Mouse (Mus musculus) T-helper 1 cell (primary cell): ENCODE data around the gene Mtfr1l.

Experiments
- in situ Hi-C: fragments of 300-600 bp; cut with MboI, MseI; formaldehyde crosslinking; loops from one replicate; pipeline ENCODE4 v1.15.1; 2025; ENCODE audit warnings: high pct_unique_total_duplicates

Mtfr1l gene

GRCm38 (mm10) chr4:134534932-134535786 is at the start of gene Mtfr1l:
Gene Mtfr1l (minus strand): TSS chr4:134535387.
- in situ Hi-C loops: no loop called here

DNA sequence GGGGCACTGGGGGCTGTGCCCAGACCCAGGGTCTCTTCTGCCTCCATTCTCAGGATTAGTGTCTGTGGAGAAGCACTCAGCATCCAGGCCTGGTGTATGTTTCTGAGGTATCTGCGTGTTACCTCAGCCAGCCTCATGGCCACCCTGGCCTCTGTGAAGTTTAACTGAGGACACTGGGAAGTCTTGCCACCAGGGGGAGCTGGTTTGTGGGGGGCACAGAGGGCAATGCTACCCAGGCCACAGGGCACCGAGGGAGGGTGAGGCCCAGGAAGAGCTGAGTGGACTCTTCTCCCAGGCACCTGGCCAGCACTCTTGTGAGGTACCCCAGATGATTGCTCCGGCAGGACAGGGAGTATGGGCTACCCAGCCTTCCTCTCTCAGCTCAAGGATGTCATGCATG is 48.3 kb upstream of the Mtfr1l start:
- in situ Hi-C loops: no loop called here

GRCm38 (mm10) chr4:134581365-134581764 is 46.2 kb upstream of the Mtfr1l start:
- in situ Hi-C loops: no loop called here

- in situ Hi-C loops: no loop called here
These were observed 45.4 kb upstream of the Mtfr1l start for GRCm38 (mm10) chr4:134580351-134581148.

DNA sequence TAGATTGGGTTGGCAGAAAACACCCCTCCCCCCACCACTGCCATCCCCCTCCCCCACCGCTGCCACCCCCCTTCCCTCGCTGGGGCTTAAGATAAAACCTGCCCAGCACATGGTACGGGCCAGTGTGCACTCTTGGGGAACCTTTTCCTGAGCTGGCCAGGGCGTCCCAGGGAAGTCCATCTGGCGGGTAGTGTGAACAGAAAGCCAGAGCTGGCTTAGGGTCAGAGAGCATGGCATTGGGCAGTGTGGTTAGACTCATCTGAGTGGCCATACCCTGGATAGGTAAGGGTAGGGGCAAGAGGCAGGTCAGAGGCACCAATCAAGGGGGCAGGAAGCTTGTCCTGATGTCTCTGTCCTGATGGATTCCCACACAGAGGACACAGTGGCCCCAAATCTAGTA is 44.4 kb upstream of the Mtfr1l start:
- in situ Hi-C loops: no loop called here

DNA sequence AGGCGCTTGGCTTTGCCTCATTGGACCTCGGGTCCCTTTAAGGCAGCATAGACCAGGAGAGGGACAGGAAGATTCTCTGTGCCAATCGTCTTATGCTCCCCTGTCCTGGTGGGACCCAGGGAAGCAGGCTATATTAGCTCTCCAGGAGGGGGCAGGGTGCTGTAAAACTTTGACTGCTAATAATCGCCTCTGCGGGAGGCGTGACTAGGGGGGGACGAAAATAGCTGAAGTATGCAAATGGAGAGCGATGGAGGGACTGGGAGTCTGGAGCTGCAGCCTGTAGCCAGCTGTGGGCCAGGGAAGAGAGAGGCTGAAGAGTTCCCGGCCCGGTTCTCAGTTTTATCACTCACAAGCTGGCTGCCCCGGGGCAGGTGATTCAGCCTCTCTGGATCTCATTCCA is 44.0 kb upstream of the Mtfr1l start:
- in situ Hi-C loops: no loop called here

DNA sequence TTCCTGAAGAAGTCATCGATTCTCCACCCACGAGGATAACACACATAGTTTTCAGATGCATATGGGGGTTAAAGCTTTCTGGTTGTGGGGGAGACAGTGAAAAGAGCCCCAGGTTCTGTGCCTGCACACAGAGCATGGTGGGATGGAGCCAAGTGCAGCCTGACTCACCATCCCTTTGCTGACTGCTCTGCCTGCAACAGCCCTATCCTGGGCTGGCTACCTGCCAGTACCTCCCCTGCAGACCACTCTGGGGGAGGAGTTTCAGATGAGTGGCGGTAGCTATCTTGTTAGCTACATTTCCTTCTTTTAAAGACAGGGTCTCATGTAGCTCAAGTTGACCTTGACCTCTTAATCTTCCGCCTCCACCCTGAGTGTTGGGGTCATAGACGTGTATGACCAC is 43.2 kb upstream of the Mtfr1l start:
- in situ Hi-C loops: no loop called here

- in situ Hi-C loops: no loop called here
These were observed 42.1 kb upstream of the Mtfr1l start for GRCm38 (mm10) chr4:134577281-134577680.

DNA sequence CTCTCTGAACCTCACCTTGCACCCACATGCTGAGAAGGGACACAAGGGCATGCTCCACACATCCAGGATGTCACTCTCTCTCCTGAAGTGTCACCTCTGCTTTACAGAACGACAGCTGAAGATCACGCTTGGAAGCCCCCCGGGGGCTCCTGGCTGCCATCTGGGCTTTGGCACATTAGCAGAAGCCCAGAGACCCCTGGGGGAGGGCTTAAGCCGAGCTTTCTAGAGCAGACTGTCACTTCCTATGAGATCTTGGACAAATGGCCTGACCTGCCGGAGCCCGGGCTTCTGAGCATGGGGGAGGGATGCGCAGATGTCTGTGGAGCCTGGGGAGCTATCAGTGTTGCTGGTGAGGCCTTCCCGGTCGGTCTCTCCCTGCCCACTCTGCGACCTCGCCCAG is 40.3 kb upstream of the Mtfr1l start:
- in situ Hi-C loops: no loop called here

DNA sequence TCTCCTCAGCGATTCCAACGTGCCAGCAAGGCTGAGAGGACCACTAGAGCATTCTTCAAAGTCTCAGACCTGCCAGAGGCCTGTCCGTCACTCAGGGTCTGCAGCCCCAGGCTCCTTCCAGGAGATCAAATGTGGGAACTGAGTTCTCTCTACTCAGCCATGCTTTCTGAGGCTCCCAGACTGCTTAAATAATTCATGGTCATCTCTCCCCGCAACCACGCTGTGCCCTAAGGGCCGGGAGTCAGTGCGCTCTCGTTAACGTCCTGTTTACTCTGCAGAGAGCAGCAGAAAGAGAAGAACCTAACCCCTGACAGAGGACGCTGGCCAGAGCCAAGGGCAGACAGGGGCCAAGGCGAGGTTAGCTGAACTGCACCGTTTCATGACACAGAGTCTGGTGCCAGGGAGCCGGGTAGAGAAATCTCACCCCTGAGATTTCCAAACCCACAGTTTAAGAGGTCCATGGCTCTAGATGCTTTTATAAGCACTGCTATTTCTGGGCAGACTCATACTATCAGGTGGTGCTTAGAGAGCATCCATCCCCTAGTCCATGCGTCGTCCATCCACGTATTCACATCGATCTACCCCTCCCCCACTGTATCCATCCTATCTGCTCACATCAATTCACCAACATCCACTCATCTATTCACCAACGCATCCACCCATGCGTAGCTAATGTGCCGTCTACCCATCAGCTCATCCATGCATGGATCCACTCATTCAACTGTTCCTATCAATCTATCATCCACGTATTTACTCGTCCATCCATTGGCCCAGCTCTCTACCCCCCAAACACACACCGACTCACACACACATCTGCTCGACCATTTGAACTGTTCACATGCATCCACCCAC is 37.5 kb upstream of the Mtfr1l start:
- in situ Hi-C loops: no loop called here

DNA sequence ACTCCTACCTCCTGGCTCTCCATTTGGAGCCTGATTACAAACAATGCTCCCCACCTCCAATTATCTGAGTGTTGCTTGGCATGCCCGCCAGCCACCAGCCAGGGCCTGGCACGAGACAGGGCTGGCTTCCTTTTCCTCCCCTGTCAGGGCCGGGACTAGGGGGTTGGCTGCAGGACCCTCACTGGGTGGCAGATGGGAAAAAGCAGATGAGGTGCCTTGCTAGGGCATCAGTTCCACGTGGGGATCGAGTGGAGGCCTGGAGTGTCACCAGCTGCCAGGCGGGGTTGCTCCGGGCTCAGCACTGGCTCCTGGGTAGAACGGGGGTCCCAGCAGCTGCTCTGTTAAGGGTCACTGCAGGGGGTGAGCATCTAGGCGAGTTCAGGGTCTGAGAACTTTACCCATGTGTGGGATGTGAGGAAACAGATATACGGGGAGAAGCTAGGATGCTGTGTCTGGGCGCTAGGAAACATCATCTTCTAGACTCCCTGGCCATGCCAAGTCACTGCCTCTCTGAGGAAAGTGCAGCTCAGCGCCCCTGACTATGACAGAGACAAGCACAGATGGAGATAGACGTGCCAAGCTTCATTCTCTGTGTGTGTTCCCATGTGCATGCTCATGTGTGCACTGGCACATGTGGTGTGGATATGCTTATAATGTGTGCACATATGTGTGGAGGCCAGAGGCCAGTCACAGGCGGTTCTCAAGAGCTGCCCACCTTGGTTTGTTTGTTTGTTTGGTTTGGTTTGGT is 35.7 kb upstream of the Mtfr1l start:
- in situ Hi-C loops: no loop called here

- in situ Hi-C loops: no loop called here
These were observed 34.6 kb upstream of the Mtfr1l start for GRCm38 (mm10) chr4:134569831-134570230.

DNA sequence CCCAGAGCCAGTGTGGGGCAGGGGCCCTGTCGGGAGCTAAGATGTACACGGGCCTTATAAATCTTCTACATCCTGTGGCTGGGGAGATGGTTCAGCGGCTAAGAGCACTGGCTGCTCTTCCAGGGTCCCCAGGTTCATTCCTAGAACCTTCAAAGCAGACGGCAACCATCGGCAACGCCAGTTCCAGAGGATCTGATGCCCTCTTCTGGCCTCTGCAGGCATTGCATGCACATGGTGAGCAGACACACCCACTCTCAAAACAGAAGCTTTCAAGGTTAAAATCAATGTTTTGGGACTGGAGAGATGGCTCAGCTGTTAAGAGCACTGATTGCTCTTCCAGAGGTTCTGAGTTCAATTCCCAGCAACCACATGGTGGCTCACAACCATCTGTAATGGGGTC is 34.0 kb upstream of the Mtfr1l start:
- in situ Hi-C loops: no loop called here

DNA sequence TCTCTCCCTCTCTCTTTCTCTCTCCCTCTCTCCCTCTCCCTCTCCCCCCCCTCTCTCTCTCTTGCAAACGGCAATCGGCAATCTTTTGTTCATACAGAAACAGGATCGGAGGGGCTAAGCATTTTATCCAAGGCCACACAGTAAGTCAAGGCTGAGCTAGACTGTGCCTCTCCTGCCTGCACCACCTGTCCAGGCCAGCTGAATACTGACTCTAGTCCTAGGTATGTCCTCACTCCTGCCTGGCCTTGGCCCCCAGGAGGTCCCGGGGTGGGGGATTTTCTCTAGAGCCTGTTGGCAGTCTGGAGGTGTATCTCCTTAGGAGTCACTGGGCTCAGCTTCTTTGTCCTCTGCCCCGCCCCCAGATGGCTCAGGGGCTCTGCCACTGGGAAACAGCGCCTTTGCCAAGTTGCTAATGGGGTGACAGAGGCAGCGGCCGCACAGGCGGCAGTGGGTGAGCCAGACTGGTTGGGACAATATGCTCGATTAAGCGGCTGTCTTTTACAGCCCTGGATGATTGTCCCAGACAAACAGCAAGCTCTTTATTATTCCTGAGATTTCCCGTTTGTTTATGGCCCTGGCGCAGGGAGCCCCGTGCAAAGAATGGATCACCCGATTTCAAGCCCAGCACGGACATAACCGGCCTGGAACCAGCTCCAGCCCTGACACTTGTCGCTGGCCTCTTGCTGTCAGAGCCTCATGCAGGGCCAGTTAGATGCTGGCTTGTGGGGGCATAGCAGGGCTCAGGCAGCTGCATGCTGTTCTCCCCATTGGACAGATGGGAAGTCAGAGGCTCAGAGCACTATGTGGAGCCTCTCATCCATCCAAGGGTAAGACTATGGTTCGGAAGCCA is 32.4 kb upstream of the Mtfr1l start:
- in situ Hi-C loops: no loop called here

DNA sequence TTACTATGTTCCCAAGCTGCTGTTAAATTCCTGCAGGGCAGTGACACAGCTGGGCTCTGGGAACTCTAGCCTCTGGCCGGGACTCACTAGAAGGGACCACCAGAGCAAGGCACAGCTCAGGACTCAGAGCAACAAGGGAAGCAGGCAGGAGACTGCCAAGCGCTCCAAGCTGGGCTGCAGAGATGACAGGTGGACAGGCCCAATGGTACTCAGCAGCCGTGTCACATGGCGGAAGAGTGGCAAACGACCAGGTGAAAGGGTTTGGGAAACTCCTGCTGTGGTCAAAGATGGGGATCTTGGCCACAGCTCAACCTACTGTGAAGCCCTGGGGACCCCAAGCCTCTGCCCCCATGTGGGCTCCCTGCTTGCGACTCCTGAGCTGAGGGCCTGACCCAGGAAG is 28.9 kb upstream of the Mtfr1l start:
- in situ Hi-C loops: no loop called here

DNA sequence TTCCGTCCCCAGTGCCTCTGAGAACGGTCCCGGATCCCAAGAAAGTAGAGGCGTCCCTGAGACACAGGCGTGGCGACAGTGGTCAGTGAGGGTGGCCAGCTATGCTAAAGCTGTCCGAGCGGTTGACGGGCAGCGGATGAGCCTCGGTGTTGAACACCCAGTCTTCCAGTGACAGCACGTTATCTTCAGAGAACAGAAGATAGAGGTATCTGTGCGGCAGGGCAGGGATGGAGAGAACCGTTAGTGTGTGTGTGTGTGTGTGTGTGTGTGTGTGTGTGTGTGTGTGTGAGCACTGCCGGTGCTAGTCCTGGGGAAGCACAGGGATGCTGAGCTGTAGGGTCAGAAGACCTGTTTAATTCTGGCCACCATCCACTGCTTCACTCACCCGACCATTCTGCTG is 28.4 kb upstream of the Mtfr1l start:
- in situ Hi-C loops: no loop called here

DNA sequence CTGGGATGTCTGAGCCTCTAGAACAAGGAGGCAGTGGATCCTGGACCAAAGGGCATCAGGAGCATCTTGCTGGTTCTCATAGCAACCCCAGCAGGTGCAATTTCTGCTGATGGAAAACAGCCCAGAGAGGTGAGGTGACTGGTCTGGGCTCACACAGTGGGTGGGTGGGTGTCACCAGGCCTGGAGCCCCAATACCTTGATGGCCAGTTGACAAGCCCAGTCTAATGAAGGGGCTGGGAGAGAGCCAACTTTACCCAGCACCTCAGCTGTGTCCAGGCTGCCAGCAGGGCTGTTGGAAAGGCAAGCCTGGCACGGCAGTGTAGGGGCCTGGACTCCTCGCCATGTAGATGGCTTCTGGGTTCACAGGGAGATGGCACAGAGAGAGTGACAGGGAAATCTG is 26.8 kb upstream of the Mtfr1l start:
- in situ Hi-C loops: no loop called here

DNA sequence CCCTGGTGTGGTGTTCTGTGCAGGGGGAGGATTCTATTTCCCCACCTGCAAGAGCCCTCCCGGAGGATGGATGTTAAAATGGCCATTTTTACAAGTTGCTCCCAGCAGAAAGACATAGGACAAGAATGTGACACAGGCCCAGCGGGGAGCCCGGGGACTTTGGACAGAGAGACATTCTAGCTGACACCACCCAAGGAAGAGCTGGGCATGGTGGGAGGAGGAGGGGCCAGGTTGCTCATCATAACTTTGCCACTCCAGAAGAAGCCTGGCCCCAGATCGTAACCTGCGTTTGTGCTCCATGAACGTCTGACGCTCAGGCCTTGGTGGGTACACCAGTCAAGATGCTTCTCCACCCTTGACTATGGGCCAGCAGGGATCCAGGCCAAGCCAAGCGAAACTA is 25.5 kb upstream of the Mtfr1l start:
- in situ Hi-C loops: no loop called here

GRCm38 (mm10) chr4:134559154-134559553 is 24.0 kb upstream of the Mtfr1l start:
- in situ Hi-C loops: no loop called here

DNA sequence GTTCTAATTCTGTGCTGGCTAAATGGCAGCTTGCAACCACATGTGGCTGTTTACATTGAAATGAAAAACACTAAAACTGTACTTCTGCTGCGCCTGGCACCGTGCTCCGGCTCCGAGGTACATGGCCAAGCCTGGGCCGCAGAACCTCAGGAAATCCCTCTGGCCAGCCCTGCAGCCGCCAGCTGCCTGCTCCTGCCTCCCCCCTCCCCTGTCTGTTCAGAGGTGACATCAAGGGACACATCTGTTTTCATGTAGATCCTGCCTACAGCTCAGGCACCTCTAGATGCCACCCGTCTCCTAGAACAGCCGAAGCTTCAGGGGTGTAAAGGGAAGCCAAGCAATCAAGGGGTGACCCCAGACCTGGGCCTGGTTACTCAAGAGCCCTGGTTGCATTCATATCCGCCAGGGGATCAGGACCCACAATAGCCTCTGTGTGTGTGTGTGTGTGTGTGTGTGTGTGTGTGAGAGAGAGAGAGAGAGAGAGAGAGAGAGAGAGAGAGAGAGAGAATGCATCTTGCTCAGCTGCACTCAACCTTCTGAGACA is 23.5 kb upstream of the Mtfr1l start:
- in situ Hi-C loops: no loop called here
